Mouse (Mus musculus): ENCODE data around the gene Vmn1r115. TPM values are rescaled to one million over a fixed set of nuclear protein-coding genes. Genes with fewer than 3 reads are reported as not detected.

The Vmn1r115 gene
- not detected in 2 replicates for polyA plus RNA-seq (2012; rRNA removed; ENCODE audit: low replicate concordance)

DNA sequence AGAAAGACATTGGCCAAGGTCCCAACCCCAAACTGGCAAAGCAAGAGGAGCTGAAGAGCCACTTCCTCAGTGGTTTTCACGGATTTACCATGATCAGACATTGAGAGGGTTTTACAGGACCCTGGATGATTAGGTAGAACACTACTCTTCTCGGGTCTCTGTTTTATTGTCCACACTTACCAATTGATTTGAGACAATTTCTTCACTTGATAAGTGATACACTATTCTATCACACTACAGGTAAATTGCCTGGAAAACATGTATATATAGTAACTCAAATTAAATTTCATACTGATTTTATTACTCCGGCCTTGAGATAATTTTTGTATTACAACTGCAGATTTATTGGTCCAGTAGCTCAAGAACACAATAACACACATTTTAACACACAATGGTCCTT, at the start of gene Vmn1r115:
Vmn1r115 (minus strand) TSS at position 101 of the 400 bp plus-strand sequence.

DNA sequence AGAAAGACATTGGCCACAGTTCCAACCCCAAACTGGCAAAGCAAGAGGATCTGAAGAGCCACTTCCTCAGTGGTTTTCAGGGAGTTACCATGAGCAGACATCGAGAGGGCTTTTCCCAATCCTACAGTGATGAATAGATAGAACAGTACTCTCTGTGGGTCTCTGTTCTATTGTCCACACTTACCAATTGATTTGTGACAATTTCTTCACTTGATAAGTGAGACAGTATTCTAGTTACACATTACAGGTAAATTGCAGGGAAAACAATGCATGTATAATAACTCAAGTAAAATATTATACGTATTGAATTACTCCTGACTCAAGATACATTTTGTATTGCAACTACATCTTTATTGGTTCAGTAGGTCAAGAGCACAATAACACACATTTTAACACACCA, 39.2 kb upstream of the Vmn1r115 start, which contains the start of gene Vmn1r117:
Vmn1r117 (minus strand) TSS at position 101 of the 400 bp plus-strand sequence.

DNA sequence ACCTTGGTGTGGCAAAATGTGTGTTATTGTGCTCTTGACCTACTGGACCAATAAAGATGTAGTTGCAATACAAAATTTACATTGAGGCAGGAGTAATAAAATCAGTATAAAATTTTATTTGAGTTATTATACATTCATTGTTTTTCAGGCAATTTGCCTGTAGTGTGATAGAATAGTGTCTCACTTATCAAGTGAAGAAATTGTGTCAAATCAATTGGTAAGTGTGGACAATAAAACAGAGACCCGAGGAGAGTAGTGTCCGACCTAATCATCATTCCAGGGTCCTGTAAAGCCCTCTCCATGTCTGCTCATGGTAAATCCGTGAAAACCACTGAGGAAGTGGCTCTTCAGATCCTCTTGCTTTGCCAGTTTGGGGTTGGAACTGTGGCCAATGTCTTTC, 27.2 kb upstream of the Vmn1r115 start, which contains the start of gene Vmn1r116:
Vmn1r116 (plus strand) TSS at position 301 of the 400 bp plus-strand sequence.

DNA sequence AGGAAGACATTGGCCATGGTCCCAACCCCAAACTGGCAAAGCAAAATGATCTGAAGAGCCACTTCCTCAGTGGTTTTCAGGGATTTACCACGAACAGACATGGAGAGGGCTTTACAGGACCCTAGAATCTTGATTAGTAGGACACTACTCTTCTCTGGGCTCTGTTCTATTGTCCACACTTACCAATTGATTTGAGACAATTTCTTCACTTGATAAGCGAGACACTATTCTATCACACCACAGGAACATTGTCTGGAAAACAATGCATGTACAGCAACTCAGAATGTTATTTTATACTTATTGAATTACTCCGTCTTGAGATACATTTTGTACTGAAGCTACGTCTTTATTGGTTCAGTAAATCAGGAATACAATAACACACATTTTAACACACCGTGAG, 32.7 kb downstream of the Vmn1r115 start, which contains the start of gene Vmn1r114:
Vmn1r114 (minus strand) TSS at position 101 of the 400 bp plus-strand sequence.

Other genes with a start within 250 kb of the Vmn1r115 start
- not detected in 2 replicates for gene Gm4513, start 246.0 kb downstream of the Vmn1r115 start, polyA plus RNA-seq (2012; rRNA removed; ENCODE audit: low replicate concordance)
- gene Vmn1r107, start 176.1 kb downstream of the Vmn1r115 start, polyA plus RNA-seq (2012; rRNA removed; ENCODE audit: low replicate concordance), result not detected in 2 replicates
- gene Vmn1r111, start 141.8 kb downstream of the Vmn1r115 start, polyA plus RNA-seq (2012; rRNA removed; ENCODE audit: low replicate concordance), result not detected in 2 replicates
- not detected in 2 replicates for gene Gm10668, start 114.4 kb downstream of the Vmn1r115 start, polyA plus RNA-seq (2012; rRNA removed; ENCODE audit: low replicate concordance)
- not detected in 2 replicates for gene Vmn1r112, start 73.8 kb downstream of the Vmn1r115 start, polyA plus RNA-seq (2012; rRNA removed; ENCODE audit: low replicate concordance)
- gene Vmn1r113, start 57.7 kb downstream of the Vmn1r115 start, polyA plus RNA-seq (2012; rRNA removed; ENCODE audit: low replicate concordance), result not detected in 2 replicates
- gene Vmn1r114, start 32.8 kb downstream of the Vmn1r115 start, polyA plus RNA-seq (2012; rRNA removed; ENCODE audit: low replicate concordance), result not detected in 2 replicates
- not detected in 2 replicates for gene Vmn1r116, start 27.3 kb upstream of the Vmn1r115 start, polyA plus RNA-seq (2012; rRNA removed; ENCODE audit: low replicate concordance)
- not detected in 2 replicates for gene Vmn1r117, start 39.1 kb upstream of the Vmn1r115 start, polyA plus RNA-seq (2012; rRNA removed; ENCODE audit: low replicate concordance)
- gene Vmn1r118, start 67.4 kb upstream of the Vmn1r115 start, polyA plus RNA-seq (2012; rRNA removed; ENCODE audit: low replicate concordance), result not detected in 2 replicates
- not detected in 2 replicates for gene Vmn1r119, start 167.5 kb upstream of the Vmn1r115 start, polyA plus RNA-seq (2012; rRNA removed; ENCODE audit: low replicate concordance)
- not detected in 2 replicates for gene Vmn1r120, start 208.8 kb upstream of the Vmn1r115 start, polyA plus RNA-seq (2012; rRNA removed; ENCODE audit: low replicate concordance)